Mouse (Mus musculus) neural tube, embryonic 11.5 days (tissue): ENCODE results near the gene Med13l. TPM values are rescaled to one million over a fixed set of nuclear protein-coding genes. Genes with fewer than 3 reads are reported as not detected.

Experiments used
- ATAC-seq: fragments of 200-750 bp; cut with Nextera tagmentation; 2 replicates; pipeline ENCODE4 v1.8.0; 2017; ENCODE audit warnings: moderate number of reproducible peaks, mild to moderate bottlenecking, moderate TSS enrichment, moderate library complexity; ENCODE audit not compliant: insufficient read depth, low FRiP score, low TSS enrichment
- DNase-seq: peaks from one replicate; pipeline ENCODE4 v3.0.0-alpha.2; 2015; ENCODE audit warnings: low spot score
- H3K27ac ChIP-seq: fragments of 300-500 bp; sonication (generic); 2 replicates; pipeline ENCODE4 v1.5.1; 2014; ENCODE audit warnings: low read depth, mild to moderate bottlenecking, low read length
- H3K27me3 ChIP-seq: fragments of 300-500 bp; sonication (generic); 2 replicates; pipeline ENCODE4 v1.6.1; 2014; ENCODE audit warnings: mild to moderate bottlenecking, low read length, mixed read lengths; ENCODE audit not compliant: control insufficient read depth, insufficient read depth
- H3K36me3 ChIP-seq: fragments of 300-500 bp; sonication (generic); 2 replicates; pipeline ENCODE4 v1.6.1; 2014; ENCODE audit warnings: mild to moderate bottlenecking, low read length, moderate library complexity, mixed read lengths; ENCODE audit not compliant: control insufficient read depth, insufficient read depth
- H3K4me1 ChIP-seq: fragments of 300-500 bp; sonication (generic); 2 replicates; pipeline ENCODE4 v1.6.1; 2014; ENCODE audit warnings: low read length, mixed read lengths; ENCODE audit not compliant: control insufficient read depth, insufficient read depth
- H3K4me2 ChIP-seq: fragments of 300-500 bp; sonication (generic); 2 replicates; pipeline ENCODE4 v1.6.1; 2014; ENCODE audit warnings: low read depth, mild to moderate bottlenecking, moderate library complexity
- H3K4me3 ChIP-seq: fragments of 300-500 bp; sonication (generic); 2 replicates; pipeline ENCODE4 v1.5.1; 2014; ENCODE audit warnings: low read depth, low read length
- H3K9ac ChIP-seq: fragments of 300-500 bp; sonication (generic); 2 replicates; pipeline ENCODE4 v1.6.1; 2014; ENCODE audit warnings: mild to moderate bottlenecking, low read length
- H3K9me3 ChIP-seq: fragments of 300-500 bp; sonication (generic); 2 replicates; pipeline ENCODE4 v1.6.1; 2016; ENCODE audit warnings: low read length; ENCODE audit not compliant: control insufficient read depth
- WGBS: fragments of 180-500 bp; shearing (Covaris S2); extraction: QIAGEN DNeasy Blood & Tissue Kit; methylation state at CpG from one replicate; pipeline ENCODE4 v1.1.7; 2014; 5-methylcytosine and 5-hydroxymethylcytosine counted together
- polyA plus RNA-seq: library from polyadenylated mRNA; unstranded; fragments of >200 nt; fragmentation: Nextera tagmentation; extraction: Ambion mirVana; gene quantifications from 2 replicates; pipeline ENCODE4 v1.2.1, GENCODE M21; 2014

Gene Med13l
- polyA plus RNA-seq, 1 experiment from 2014 or later = 14.6 TPM

GRCm38 (mm10) chr5:118561086-118561987 is 858 bp downstream of the Med13l start:
- Histone ChIP-seq H3K4me1 (peaks cover 26% of the 10 kb centered on the region), H3K4me2 (peak overlapping the region; percentile 74), H3K27me3 (no peaks in the 10 kb centered on the region), H3K27ac (peak overlapping the region; percentile 95), H3K9me3 (no peaks in the 10 kb centered on the region), H3K9ac (peak overlapping the region; percentile 95), H3K4me3 (peak overlapping the region; percentile 84), H3K36me3 (no peaks in the 10 kb centered on the region)
- under 1% methylated on average over 57 of the region's 59 CpGs for WGBS
- DNase-seq (peak; percentile 65), ATAC-seq (no peak)

DNA sequence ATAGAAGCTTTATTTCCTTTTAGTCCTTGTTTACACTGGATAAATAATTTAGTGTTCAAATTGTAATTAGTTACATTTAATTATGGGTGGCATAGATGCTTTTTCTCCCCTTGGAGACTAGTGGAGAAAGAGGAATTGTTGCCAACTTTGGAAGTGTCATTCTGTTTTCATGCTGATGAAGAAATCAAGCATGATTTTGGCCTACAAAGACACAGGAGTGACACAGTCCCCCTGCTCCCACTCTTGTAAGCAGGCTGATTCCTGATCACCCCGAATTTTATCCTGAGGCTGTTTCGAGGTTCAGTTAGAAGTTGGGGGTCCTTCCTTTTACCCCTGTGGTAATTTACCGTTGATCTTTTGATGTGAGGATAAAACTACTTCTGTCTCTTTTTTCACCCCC is 1.7 kb downstream of the Med13l start:
- DNase-seq = no peak
- Histone ChIP-seq H3K4me3 (peak overlapping the region; percentile 84), H3K27me3 (no peaks in the 10 kb centered on the region), H3K9me3 (no peaks in the 10 kb centered on the region), H3K4me1 (peaks cover 33% of the 10 kb centered on the region), H3K27ac (no peak overlapping the region), H3K36me3 (no peaks in the 10 kb centered on the region), H3K9ac (peak overlapping the region; percentile 95; the same call in 1 of the 2 replicates), H3K4me2 (peak overlapping the region; percentile 74)
- WGBS = 34% methylated on average over 3 of the region's 3 CpGs
- no peak for ATAC-seq

- no peak for ATAC-seq
- H3K27ac ChIP-seq = no peak overlapping the region
- WGBS = 34% methylated on average over 6 of the region's 6 CpGs
These were observed 3.1 kb downstream of the Med13l start for GRCm38 (mm10) chr5:118563590-118563989.

DNA sequence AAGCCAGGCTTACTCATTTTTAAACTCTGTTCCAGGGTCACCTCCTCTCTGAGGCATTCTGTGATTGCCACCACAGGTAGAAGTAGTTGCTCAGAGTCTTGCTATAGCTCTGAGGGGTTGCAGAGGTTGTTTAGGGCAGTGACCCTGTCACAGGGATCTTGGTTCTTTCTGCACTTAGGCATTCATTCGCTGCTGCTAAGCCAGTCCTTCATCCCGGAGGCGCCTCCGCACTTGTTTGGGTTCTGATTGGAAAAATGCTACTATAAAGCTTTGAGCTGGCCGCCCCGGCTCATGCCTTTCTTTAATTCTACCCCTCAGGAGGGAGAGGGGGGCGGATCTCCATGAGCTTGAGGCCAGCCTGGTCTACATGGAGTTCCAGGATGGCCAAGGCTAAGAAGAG is 6.9 kb downstream of the Med13l start:
- no peaks in the 10 kb centered on the region for H3K27me3 ChIP-seq
- DNase-seq = no peak
- no peaks in the 10 kb centered on the region for H3K9me3 ChIP-seq
- peaks cover 67% of the 10 kb centered on the region for H3K4me1 ChIP-seq
- H3K4me3 ChIP-seq = no peak overlapping the region
- 30% methylated on average over 7 of the region's 7 CpGs for WGBS
- H3K9ac ChIP-seq = no peak overlapping the region
- H3K27ac ChIP-seq = no peak overlapping the region
- no peak overlapping the region for H3K4me2 ChIP-seq
- H3K36me3 ChIP-seq = no peaks in the 10 kb centered on the region
- ATAC-seq = no peak

More at GRCm38 (mm10) chr5:118563590-118563989, 3.1 kb downstream of the Med13l start:
- no peak overlapping the region for H3K4me2 ChIP-seq
- H3K9ac ChIP-seq = no peak overlapping the region
- no peaks in the 10 kb centered on the region for H3K9me3 ChIP-seq
- H3K4me1 ChIP-seq = peaks cover 46% of the 10 kb centered on the region
- no peak for DNase-seq
- no peaks in the 10 kb centered on the region for H3K27me3 ChIP-seq
- no peaks in the 10 kb centered on the region for H3K36me3 ChIP-seq
- H3K4me3 ChIP-seq = no peak overlapping the region

- H3K27me3 ChIP-seq = no peaks in the 10 kb centered on the region
- peaks cover 70% of the 10 kb centered on the region for H3K4me1 ChIP-seq
- no peak overlapping the region for H3K27ac ChIP-seq
- H3K4me2 ChIP-seq = no peak overlapping the region
- no peak for ATAC-seq
- DNase-seq = no peak
- no peaks in the 10 kb centered on the region for H3K36me3 ChIP-seq
- no peak overlapping the region for H3K4me3 ChIP-seq
- 36% methylated on average over 3 of the region's 3 CpGs for WGBS
- no peak overlapping the region for H3K9ac ChIP-seq
- H3K9me3 ChIP-seq = no peaks in the 10 kb centered on the region
These were observed 8.5 kb downstream of the Med13l start for GRCm38 (mm10) chr5:118569017-118569416.

DNA sequence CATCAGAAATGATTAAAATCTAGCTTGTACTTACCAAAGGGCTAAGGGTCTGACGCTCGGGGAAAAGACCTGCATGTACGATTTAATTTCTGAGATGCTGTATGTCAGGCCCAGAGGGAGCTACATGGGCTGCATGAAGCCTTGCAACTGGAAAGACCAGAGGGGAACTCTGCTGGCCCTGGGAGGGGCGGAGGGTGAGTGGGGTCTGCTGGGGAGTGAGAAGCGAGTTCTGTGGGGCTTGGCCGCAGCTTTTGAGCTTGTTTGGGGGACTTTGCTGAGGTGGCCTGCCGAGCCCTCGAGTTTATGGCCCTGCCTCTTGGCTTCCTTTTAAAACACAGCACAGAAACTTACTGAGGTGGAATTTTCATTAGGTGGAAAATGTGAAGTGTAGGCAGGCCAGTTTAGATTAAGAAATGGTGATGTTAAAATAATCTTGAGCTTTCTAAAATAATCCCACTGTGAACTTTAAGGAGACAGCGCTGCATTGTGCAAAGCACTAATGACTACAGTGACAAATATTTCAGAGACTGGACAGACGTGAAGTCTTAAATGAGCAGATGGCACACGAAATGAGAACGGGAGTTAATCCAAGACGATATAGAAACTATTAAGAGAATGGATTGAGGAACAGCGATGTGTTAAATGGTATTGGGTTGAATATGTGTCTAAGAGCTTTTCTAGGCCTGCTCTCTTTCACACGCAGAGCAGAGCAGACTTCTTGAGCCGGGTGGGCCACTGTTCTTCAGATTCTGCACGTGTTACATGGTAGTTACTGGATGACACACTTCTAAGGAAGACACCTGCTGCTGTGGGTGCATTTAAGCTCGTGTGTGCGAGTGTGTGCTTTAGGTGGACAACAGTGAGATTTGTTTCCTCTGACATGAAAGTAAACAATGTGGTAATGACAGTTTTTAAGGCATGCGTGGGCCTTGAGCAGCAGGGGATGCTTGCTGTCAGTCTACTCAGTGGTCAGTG is 9.4 kb downstream of the Med13l start:
- Histone ChIP-seq H3K9me3 (no peaks in the 10 kb centered on the region), H3K27me3 (no peaks in the 10 kb centered on the region), H3K4me3 (no peak overlapping the region), H3K27ac (no peak overlapping the region), H3K36me3 (no peaks in the 10 kb centered on the region), H3K9ac (no peak overlapping the region), H3K4me1 (peaks cover 74% of the 10 kb centered on the region), H3K4me2 (no peak overlapping the region)
- ATAC-seq (no peak), DNase-seq (no peak)
- 46% methylated on average over 20 of the region's 20 CpGs for WGBS

GRCm38 (mm10) chr5:118571504-118571903 is 11.0 kb downstream of the Med13l start:
- no peaks in the 10 kb centered on the region for H3K36me3 ChIP-seq
- ATAC-seq (no peak), DNase-seq (no peak)
- 48% methylated on average over 4 of the region's 4 CpGs for WGBS
- H3K9ac ChIP-seq = no peak overlapping the region
- H3K27ac ChIP-seq = no peak overlapping the region
- no peaks in the 10 kb centered on the region for H3K27me3 ChIP-seq
- peaks cover 68% of the 10 kb centered on the region for H3K4me1 ChIP-seq
- H3K9me3 ChIP-seq = no peaks in the 10 kb centered on the region
- H3K4me2 ChIP-seq = no peak overlapping the region
- H3K4me3 ChIP-seq = no peak overlapping the region

- ATAC-seq = no peak
- peaks cover 52% of the 10 kb centered on the region for H3K4me1 ChIP-seq
- no peak overlapping the region for H3K9ac ChIP-seq
- no peaks in the 10 kb centered on the region for H3K36me3 ChIP-seq
- no peak overlapping the region for H3K4me2 ChIP-seq
- H3K4me3 ChIP-seq = no peak overlapping the region
- no peak for DNase-seq
- H3K27me3 ChIP-seq = no peaks in the 10 kb centered on the region
- no peaks in the 10 kb centered on the region for H3K9me3 ChIP-seq
- H3K27ac ChIP-seq = no peak overlapping the region
- WGBS = 33% methylated on average over 3 of the region's 3 CpGs
These were observed 13.8 kb downstream of the Med13l start for GRCm38 (mm10) chr5:118574236-118574635.
